Mouse (Mus musculus) neural tube, embryonic 15.5 days (tissue): Measurements from ENCODE around the gene Sdk2. TPM values are rescaled to one million over a fixed set of nuclear protein-coding genes. Genes with fewer than 3 reads are reported as not detected.

ENCODE experiments used
- ATAC-seq: fragments of 200-750 bp; cut with Nextera tagmentation; 2 replicates; pipeline ENCODE4 v1.8.0; 2017; ENCODE audit warnings: mild to moderate bottlenecking, moderate TSS enrichment, moderate library complexity; ENCODE audit not compliant: low FRiP score
- H3K27ac ChIP-seq: fragments of 300-500 bp; sonication (generic); replicated peaks from 2 replicates; pipeline ENCODE4 v1.5.1; 2015; ENCODE audit warnings: mild to moderate bottlenecking, inconsistent platforms
- H3K27me3 ChIP-seq: fragments of 300-500 bp; sonication (generic); replicated peaks from 2 replicates; pipeline ENCODE4 v1.6.1; 2015; ENCODE audit warnings: inconsistent platforms
- H3K36me3 ChIP-seq: fragments of 300-500 bp; sonication (generic); 2 replicates; pipeline ENCODE4 v1.6.1; 2015; ENCODE audit warnings: inconsistent platforms
- H3K4me1 ChIP-seq: fragments of 300-500 bp; sonication (generic); 2 replicates; pipeline ENCODE4 v1.6.1; 2015; ENCODE audit warnings: inconsistent platforms
- H3K4me2 ChIP-seq: fragments of 300-500 bp; sonication (generic); 2 replicates; pipeline ENCODE4 v1.6.1; 2015; ENCODE audit warnings: inconsistent platforms, mild to moderate bottlenecking, moderate library complexity
- H3K4me3 ChIP-seq: fragments of 300-500 bp; sonication (generic); replicated peaks from 2 replicates; pipeline ENCODE4 v1.5.1; 2015; ENCODE audit warnings: mild to moderate bottlenecking, inconsistent platforms
- H3K9ac ChIP-seq: fragments of 300-500 bp; sonication (generic); replicated peaks from 2 replicates; pipeline ENCODE4 v1.6.1; 2015; ENCODE audit warnings: mild to moderate bottlenecking, inconsistent platforms
- H3K9me3 ChIP-seq: fragments of 300-500 bp; sonication (generic); replicated peaks from 2 replicates; pipeline ENCODE4 v1.6.1; 2016; ENCODE audit warnings: inconsistent platforms
- WGBS: fragments of 180-500 bp; shearing (Covaris S2); methylation state at CpG from one replicate; pipeline ENCODE4 v1.1.7; 2015; ENCODE audit warnings: mixed read lengths; 5-methylcytosine and 5-hydroxymethylcytosine counted together
- polyA plus RNA-seq: library from polyadenylated mRNA; unstranded; fragments of >200 nt; fragmentation: Nextera tagmentation; extraction: Ambion mirVana; gene quantifications from 2 replicates; pipeline ENCODE4 v1.2.1, GENCODE M21; 2015

Sdk2 gene
- polyA plus RNA-seq, 1 experiment from 2014 or later = 4.6 TPM

GRCm38 (mm10) chr11:113755878-113756277, 311.0 kb downstream of the Sdk2 start:
- WGBS = 95% methylated on average over 14 of the region's 14 CpGs
- no peak for ATAC-seq
- no peaks in the 10 kb centered on the region for H3K9me3 ChIP-seq
- no peak overlapping the region for H3K9ac ChIP-seq
- no peaks in the 10 kb centered on the region for H3K36me3 ChIP-seq
- peaks cover 9% of the 10 kb centered on the region for H3K4me1 ChIP-seq
- H3K4me3 ChIP-seq = no peak overlapping the region
- no peak overlapping the region for H3K4me2 ChIP-seq
- H3K27ac ChIP-seq = no peak overlapping the region
- no peaks in the 10 kb centered on the region for H3K27me3 ChIP-seq

- no peak overlapping the region for H3K4me2 ChIP-seq
- H3K4me3 ChIP-seq = no peak overlapping the region
- peaks cover 18% of the 10 kb centered on the region for H3K4me1 ChIP-seq
- H3K9me3 ChIP-seq = no peaks in the 10 kb centered on the region
- H3K9ac ChIP-seq = no peak overlapping the region
- no peak for ATAC-seq
- H3K36me3 ChIP-seq = no peaks in the 10 kb centered on the region
- whole genome bisulfite sequencing = 60% methylated on average over 9 of the region's 9 CpGs
- no peak overlapping the region for H3K27ac ChIP-seq
- no peaks in the 10 kb centered on the region for H3K27me3 ChIP-seq
Measured at GRCm38 (mm10) chr11:113754845-113755244, 312.0 kb downstream of the Sdk2 start.

- no peaks in the 10 kb centered on the region for H3K9me3 ChIP-seq
- H3K27ac ChIP-seq = no peak overlapping the region
- WGBS = 96% methylated on average over 10 of the region's 10 CpGs
- no peak for ATAC-seq
- no peaks in the 10 kb centered on the region for H3K27me3 ChIP-seq
- no peak overlapping the region for H3K4me3 ChIP-seq
- H3K36me3 ChIP-seq = no peaks in the 10 kb centered on the region
- peak overlapping the region; percentile 82; the same call in 1 of the 2 replicates for H3K4me2 ChIP-seq
- no peak overlapping the region for H3K9ac ChIP-seq
- peaks cover 38% of the 10 kb centered on the region for H3K4me1 ChIP-seq
Measured at GRCm38 (mm10) chr11:113752685-113753430, 314.0 kb downstream of the Sdk2 start.

- Histone ChIP-seq H3K4me1 (peaks cover 44% of the 10 kb centered on the region), H3K4me2 (peak overlapping the region; percentile 82), H3K9me3 (no peaks in the 10 kb centered on the region), H3K4me3 (peak overlapping the region; percentile 72), H3K27me3 (no peaks in the 10 kb centered on the region), H3K36me3 (no peaks in the 10 kb centered on the region), H3K27ac (peak overlapping the region; percentile 97), H3K9ac (peak overlapping the region; percentile 97)
- ATAC-seq = peak; percentile 9; the same call in 1 of the 2 replicates
- 18% methylated on average over 15 of the region's 15 CpGs for WGBS
Measured at GRCm38 (mm10) chr11:113752158-113752661, 314.6 kb downstream of the Sdk2 start.

- under 1% methylated on average over 43 of the region's 44 CpGs for WGBS
- H3K36me3 ChIP-seq = no peaks in the 10 kb centered on the region
- peak; percentile 91 for ATAC-seq
- peak within 1 kb of the TSS; percentile 97 for H3K27ac ChIP-seq
- H3K4me1 ChIP-seq = peaks cover 48% of the 10 kb centered on the region
- peak within 1 kb of the TSS; percentile 72 for H3K4me3 ChIP-seq
- no peaks in the 10 kb centered on the region for H3K27me3 ChIP-seq
- H3K9me3 ChIP-seq = no peaks in the 10 kb centered on the region
- H3K4me2 ChIP-seq = peak within 1 kb of the TSS; percentile 82
- H3K9ac ChIP-seq = peak within 1 kb of the TSS; percentile 97
Measured at GRCm38 (mm10) chr11:113751484-113752084, 315.3 kb downstream of the Sdk2 start, which contains the start of gene Cdc42ep4. TSS of gene Cdc42ep4 (minus strand) at chr11:113751881.

GRCm38 (mm10) chr11:113750571-113751483, 316.0 kb downstream of the Sdk2 start:
- Histone ChIP-seq H3K4me1 (peaks cover 52% of the 10 kb centered on the region), H3K27me3 (no peaks in the 10 kb centered on the region), H3K9me3 (no peaks in the 10 kb centered on the region), H3K4me2 (peak overlapping the region; percentile 82), H3K27ac (peak overlapping the region; percentile 97), H3K4me3 (peak overlapping the region; percentile 72), H3K36me3 (no peaks in the 10 kb centered on the region), H3K9ac (peak overlapping the region; percentile 97)
- peak; percentile 22 for ATAC-seq
- WGBS = under 1% methylated on average over 66 of the region's 67 CpGs

GRCm38 (mm10) chr11:113749749-113750351, 317.0 kb downstream of the Sdk2 start:
- 3% methylated on average over 9 of the region's 9 CpGs for WGBS
- ATAC-seq = no peak
- Histone ChIP-seq H3K27me3 (no peaks in the 10 kb centered on the region), H3K9me3 (no peaks in the 10 kb centered on the region), H3K9ac (peak overlapping the region; percentile 97), H3K36me3 (no peaks in the 10 kb centered on the region), H3K27ac (peak overlapping the region; percentile 97), H3K4me1 (peaks cover 52% of the 10 kb centered on the region), H3K4me3 (peak overlapping the region; percentile 72), H3K4me2 (peak overlapping the region; percentile 82)

- peak overlapping the region; percentile 97 for H3K27ac ChIP-seq
- 10% methylated on average over 21 of the region's 21 CpGs for WGBS
- H3K4me1 ChIP-seq = peaks cover 52% of the 10 kb centered on the region
- H3K27me3 ChIP-seq = no peaks in the 10 kb centered on the region
- peak overlapping the region; percentile 72 for H3K4me3 ChIP-seq
- no peak for ATAC-seq
- H3K9ac ChIP-seq = peak overlapping the region; percentile 97
- H3K9me3 ChIP-seq = no peaks in the 10 kb centered on the region
- H3K36me3 ChIP-seq = no peaks in the 10 kb centered on the region
- peak overlapping the region; percentile 82 for H3K4me2 ChIP-seq
Measured at GRCm38 (mm10) chr11:113748797-113749521, 317.9 kb downstream of the Sdk2 start.

- WGBS = 80% methylated on average over 11 of the region's 11 CpGs
- H3K4me2 ChIP-seq = peak overlapping the region; percentile 82
- H3K9ac ChIP-seq = no peak overlapping the region
- ATAC-seq = no peak
- peak overlapping the region; percentile 19; the same call in 1 of the 2 replicates for H3K27ac ChIP-seq
- H3K27me3 ChIP-seq = no peaks in the 10 kb centered on the region
- no peaks in the 10 kb centered on the region for H3K36me3 ChIP-seq
- peaks cover 52% of the 10 kb centered on the region for H3K4me1 ChIP-seq
- no peak overlapping the region for H3K4me3 ChIP-seq
- no peaks in the 10 kb centered on the region for H3K9me3 ChIP-seq
Measured at GRCm38 (mm10) chr11:113747725-113748380, 319.0 kb downstream of the Sdk2 start.

- ATAC-seq = no peak
- Histone ChIP-seq H3K36me3 (no peaks in the 10 kb centered on the region), H3K27me3 (no peaks in the 10 kb centered on the region), H3K27ac (peak overlapping the region; percentile 19; the same call in 1 of the 2 replicates), H3K4me1 (peaks cover 47% of the 10 kb centered on the region), H3K4me2 (peak overlapping the region; percentile 82), H3K4me3 (no peak overlapping the region), H3K9ac (no peak overlapping the region), H3K9me3 (no peaks in the 10 kb centered on the region)
- whole genome bisulfite sequencing = 67% methylated on average over 16 of the region's 16 CpGs
Measured at GRCm38 (mm10) chr11:113747056-113747455, 319.8 kb downstream of the Sdk2 start.
